Mouse (Mus musculus) cerebellum, adult 2 months (tissue): ENCODE measurements around the gene Macf1. TPM values are rescaled to one million over a fixed set of nuclear protein-coding genes. Genes with fewer than 3 reads are reported as not detected.

ENCODE experiments used
- DNase-seq, 2 experiments: peaks; one replicate each; pipeline ENCODE4 v3.0.0; 2021
- H3K27ac ChIP-seq: fragments of 200-500 bp; 2 replicates; pipeline ENCODE4 v1.5.1; 2012; ENCODE audit warnings: low read length, control low read depth, inconsistent platforms; ENCODE audit not compliant: insufficient read depth
- H3K27me3 ChIP-seq: fragments of 200-500 bp; 2 replicates; pipeline ENCODE4 v1.6.1; 2012; ENCODE audit warnings: inconsistent platforms, mild to moderate bottlenecking, low read length, moderate library complexity; ENCODE audit not compliant: control insufficient read depth, insufficient read depth
- H3K4me1 ChIP-seq: fragments of 200-500 bp; 2 replicates; pipeline ENCODE4 v1.6.1; 2011; ENCODE audit warnings: low read length; ENCODE audit not compliant: control insufficient read depth, insufficient read depth
- H3K4me3 ChIP-seq: fragments of 200-500 bp; replicated peaks from 2 replicates; pipeline ENCODE3; 2011; ENCODE audit warnings: mild to moderate bottlenecking, low read depth, low read length, control low read depth; ENCODE audit not compliant: insufficient read depth
- CTCF ChIP-seq: fragments of 200-500 bp; IDR thresholded peaks from 2 replicates; pipeline ENCODE4 v1.5.1; 2011; ENCODE audit warnings: low read depth, mild to moderate bottlenecking, control low read depth, low read length, moderate library complexity, borderline replicate concordance; ENCODE audit not compliant: insufficient read depth
- POLR2A ChIP-seq: fragments of 200-500 bp; IDR thresholded peaks from 2 replicates; pipeline ENCODE4 v1.6.1; 2011; ENCODE audit warnings: low read length, control low read depth, borderline replicate concordance; ENCODE audit not compliant: insufficient read depth
- WGBS: fragments of 180-500 bp; shearing (Covaris S2); methylation state at CpG from one replicate; pipeline ENCODE4 v1.1.7; 2018; 5-methylcytosine and 5-hydroxymethylcytosine counted together
- polyA plus RNA-seq: library from polyadenylated mRNA; depleted of rRNA; stranded (reverse); fragments of >200 nt; gene quantifications from 2 replicates; pipeline ENCODE4 v1.2.3, GENCODE M21; 2012

Gene Macf1
- polyA plus RNA-seq, 1 experiment, result 193 TPM

GRCm38 (mm10) chr4:123625332-123626072 is 58.7 kb downstream of the Macf1 start:
- DNase-seq, result no peak
- H3K4me3 ChIP-seq, result no peak overlapping the region
- TF ChIP-seq CTCF (no peak), POLR2A (no peak)
- no peak overlapping the region for H3K27ac ChIP-seq
- no peaks in the 10 kb centered on the region for H3K27me3 ChIP-seq
- H3K4me1 ChIP-seq, result peaks cover 25% of the 10 kb centered on the region
- 77% methylated on average over 6 of the region's 6 CpGs for WGBS

DNA sequence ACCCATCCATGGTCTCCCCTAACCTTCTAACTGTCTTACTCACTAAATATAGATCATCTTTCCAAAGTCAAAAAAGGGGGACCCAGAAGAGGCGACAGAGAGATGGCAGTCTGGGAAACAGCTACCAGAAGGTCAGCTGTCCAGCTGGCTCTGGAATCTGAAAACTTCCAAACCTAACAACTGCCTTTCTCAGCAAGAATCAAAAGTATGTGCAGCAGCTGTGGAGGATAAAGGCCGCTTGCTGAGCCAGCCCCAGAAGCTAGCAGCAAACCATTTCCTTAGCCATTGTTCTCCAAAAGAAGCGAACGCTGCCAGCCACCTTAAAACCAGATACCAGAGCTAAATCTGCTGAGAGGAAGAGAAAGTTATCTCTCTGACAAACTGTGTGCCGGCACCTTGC is 59.7 kb downstream of the Macf1 start:
- H3K27ac ChIP-seq, result peak overlapping the region; percentile 49

GRCm38 (mm10) chr4:123623742-123624151 is 60.4 kb downstream of the Macf1 start:
- Histone ChIP-seq H3K4me3 (no peak overlapping the region), H3K4me1 (peaks cover 23% of the 10 kb centered on the region), H3K27me3 (no peaks in the 10 kb centered on the region), H3K27ac (peak overlapping the region; percentile 49; the same call in 1 of the 2 replicates)
- TF ChIP-seq CTCF (no peak), POLR2A (no peak)
- peak; percentile 86 to 95 for DNase-seq
- WGBS, result 5% methylated on average over 5 of the region's 5 CpGs

More for the DNA sequence above, 59.7 kb downstream of the Macf1 start:
- Histone ChIP-seq H3K4me1 (peaks cover 23% of the 10 kb centered on the region), H3K4me3 (no peak overlapping the region), H3K27me3 (no peaks in the 10 kb centered on the region)
- WGBS, result 39% methylated on average over 5 of the region's 5 CpGs
- no peak for DNase-seq
- TF ChIP-seq POLR2A (no peak), CTCF (no peak)

DNA sequence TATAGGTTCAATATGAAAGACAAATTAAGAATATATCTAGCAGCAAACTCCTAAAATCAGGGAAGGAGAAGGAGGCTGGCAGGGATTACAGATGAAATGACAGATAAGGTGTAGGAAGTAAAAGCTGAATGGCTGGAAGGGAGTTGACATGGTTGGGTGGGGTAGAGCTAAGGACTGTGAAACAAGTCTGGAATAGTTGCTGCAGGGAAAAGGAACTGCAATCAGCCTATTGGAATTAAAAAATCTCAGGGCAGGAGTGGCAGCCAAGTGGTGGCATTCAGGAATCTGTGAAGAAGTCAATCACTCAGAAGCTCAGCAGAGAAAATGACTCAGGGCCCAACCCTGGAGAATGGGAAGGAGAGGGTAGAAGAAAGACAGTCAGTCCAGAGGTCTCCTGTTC is 62.4 kb downstream of the Macf1 start:
- DNase-seq, result no peak
- TF ChIP-seq CTCF, result no peak
- no peak for TF ChIP-seq POLR2A
- Histone ChIP-seq H3K4me3 (no peak overlapping the region), H3K4me1 (peaks cover 33% of the 10 kb centered on the region), H3K27me3 (no peaks in the 10 kb centered on the region), H3K27ac (0 out of 2 replicates have a peak overlapping the region, but pooled peaks have one; percentile 43)

DNA sequence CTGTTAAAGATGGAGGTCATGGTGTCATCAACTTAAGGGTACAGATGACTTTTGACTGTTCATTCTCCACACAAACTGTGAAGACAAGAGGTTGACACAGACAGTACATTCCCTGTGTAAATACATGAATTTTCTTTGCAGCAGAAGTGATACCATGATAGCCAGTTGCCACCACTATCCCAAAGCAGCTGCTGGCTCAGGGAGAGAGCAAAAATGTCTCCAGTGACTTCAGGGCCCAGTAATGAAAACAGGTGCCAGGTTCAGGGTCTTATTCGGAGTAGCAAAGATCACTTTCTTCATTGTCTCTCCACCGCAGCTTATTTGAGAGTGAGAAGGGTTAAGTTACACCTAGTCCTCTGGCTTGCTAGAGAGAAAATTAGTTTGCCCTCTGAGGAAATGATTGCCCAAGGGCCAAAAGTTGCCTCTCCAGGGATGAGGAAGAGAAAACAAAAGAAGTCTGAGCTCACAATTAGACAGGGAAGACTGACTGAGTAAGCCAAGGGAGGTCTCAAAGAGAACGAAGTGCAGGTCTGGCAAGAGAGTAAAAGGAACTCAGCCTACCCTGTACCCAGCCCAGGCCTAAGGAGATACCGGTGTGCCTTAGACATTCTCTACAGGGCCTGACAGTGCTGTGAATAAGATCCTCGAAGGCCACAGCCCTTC is 66.3 kb downstream of the Macf1 start:
- 70% methylated on average over 5 of the region's 5 CpGs for WGBS
- no peak for DNase-seq
- Histone ChIP-seq H3K27me3 (no peaks in the 10 kb centered on the region), H3K4me1 (peaks cover 26% of the 10 kb centered on the region), H3K27ac (no peak overlapping the region; the same call in 1 of the 2 replicates), H3K4me3 (no peak overlapping the region)
- no peak for TF ChIP-seq POLR2A
- no peak for TF ChIP-seq CTCF

DNA sequence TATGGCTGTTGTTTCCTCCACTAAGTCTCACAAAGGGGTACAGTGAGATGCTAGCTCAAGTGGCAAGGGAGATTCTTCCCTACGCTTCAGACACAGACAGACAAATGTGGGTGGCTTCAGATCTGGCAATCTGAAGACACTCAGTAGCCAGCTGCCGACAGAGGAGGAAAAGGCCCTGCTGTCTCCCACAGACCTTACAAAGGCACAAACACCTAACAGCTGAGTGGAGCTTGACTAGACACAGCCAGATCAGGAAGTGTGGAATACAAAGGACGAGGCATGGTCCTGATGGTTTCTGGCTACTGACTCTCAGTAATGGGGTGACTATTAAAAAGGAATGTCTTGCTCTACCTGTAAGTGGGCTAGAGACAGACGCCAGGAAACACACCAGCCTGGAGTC is 67.2 kb downstream of the Macf1 start:
- no peak for TF ChIP-seq POLR2A
- TF ChIP-seq CTCF, result no peak
- DNase-seq, result no peak
- no peaks in the 10 kb centered on the region for H3K27me3 ChIP-seq
- peaks cover 20% of the 10 kb centered on the region for H3K4me1 ChIP-seq
- WGBS, result 16% methylated on average over 4 of the region's 4 CpGs
- peak overlapping the region; percentile 61 for H3K27ac ChIP-seq
- H3K4me3 ChIP-seq, result no peak overlapping the region

GRCm38 (mm10) chr4:123616501-123616900 is 67.7 kb downstream of the Macf1 start:
- Histone ChIP-seq H3K4me1 (peaks cover 19% of the 10 kb centered on the region), H3K27me3 (no peaks in the 10 kb centered on the region), H3K4me3 (no peak overlapping the region), H3K27ac (no peak overlapping the region)
- no peak for DNase-seq
- TF ChIP-seq CTCF (no peak), POLR2A (no peak)
